24 mouse cellular contexts compared by ENCODE assay signal in genomic region chr17:50050456-50050855, GRCm38 (mm10).
DNase-seq lines count a peak whose midpoint lies in the region; ATAC-seq and TF ChIP-seq lines count a peak whose summit lies in the region.
"Had no signal": no experiment of that assay in that cellular context is flagged by ENCODE, and none has a peak within 500 bp of the region (broad histone marks: within the 10 kb centered on the region; RNA-seq: fewer than 3 reads in every experiment).

No protein-coding gene starts in this region.

- TF ChIP-seq POLR2A in bone marrow macrophage, adult 2 months (IDR thresholded peaks at IDR 0.05; ENCODE audit: borderline replicate concordance, low read depth, low read length) = no peak

- peak; percentile 44 for DNase-seq in lung, postnatal 36 days
- DNase-seq in lung, adult 18-20 months = no peak
- DNase-seq in midbrain, embryonic 11.5 days (ENCODE audit: low spot score, missing footprints) = no peak
- DNase-seq in left cerebral cortex, adult 9 months (ENCODE audit: low spot score in 2 of 2) = no peak
- no peak for DNase-seq in adrenal gland, adult 8-10 months
- DNase-seq: cerebellum, adult 2 months; cerebellum, postnatal 25 days; embryo, embryonic 11 days; gastrocnemius, postnatal 25 days; heart, postnatal 4 days; kidney, adult 18-20 months had no signal

- peaks cover 21% of the 10 kb centered on the region for H3K4me1 ChIP-seq in bone marrow macrophage, adult 2 months (ENCODE audit: control insufficient read depth, insufficient read depth, low read length)
- H3K4me1 ChIP-seq in midbrain, embryonic 11.5 days (ENCODE audit: control insufficient read depth, insufficient read depth, low read length) = no peaks in the 10 kb centered on the region

- H3K27ac ChIP-seq in bone marrow macrophage, adult 2 months (ENCODE audit: insufficient read depth, low read depth, low read length) = peak overlapping the region; percentile 2; the same call in 1 of the 2 replicates
- H3K27ac ChIP-seq in midbrain, embryonic 11.5 days (ENCODE audit: low read depth, low read length) = no peak overlapping the region
- H3K27ac ChIP-seq: forebrain, embryonic 15.5 days; heart, embryonic 15.5 days; hindbrain, embryonic 14.5 days; kidney, postnatal 0 days; limb, embryonic 10.5 days; midbrain, embryonic 15.5 days had no signal

- peak; percentile 85 for ATAC-seq in megakaryocyte, adult 5-6 weeks (ENCODE audit: poor library complexity, severe bottlenecking)
- ATAC-seq in midbrain, embryonic 11.5 days (ENCODE audit: low FRiP score) = no peak
- ATAC-seq: CD4-positive, CD25-positive, alpha-beta regulatory T cell, adult 4 months; forebrain, embryonic 15.5 days; inflammation-experienced regulatory T-cells, adult 6 months; lung, postnatal 0 days; midbrain, embryonic 15.5 days; Patski had no signal

- no peak overlapping the region for H3K4me3 ChIP-seq in bone marrow macrophage, adult 2 months (ENCODE audit: insufficient read depth, low read length)
- H3K4me3 ChIP-seq in midbrain, embryonic 11.5 days (ENCODE audit: low read depth, low read length) = no peak overlapping the region
- H3K4me3 ChIP-seq: forebrain, embryonic 15.5 days; heart, embryonic 15.5 days; limb, embryonic 10.5 days; megakaryocyte, embryonic 14.5 days; midbrain, embryonic 15.5 days had no signal

- H3K9ac ChIP-seq in midbrain, embryonic 11.5 days (ENCODE audit: low read length) = no peak overlapping the region
- H3K9ac ChIP-seq: forebrain, embryonic 15.5 days; heart, embryonic 15.5 days; hindbrain, embryonic 14.5 days; midbrain, embryonic 15.5 days had no signal

- H3K27me3 ChIP-seq in midbrain, embryonic 11.5 days (ENCODE audit: control insufficient read depth, insufficient read depth, low read length) = no peaks in the 10 kb centered on the region
- H3K27me3 ChIP-seq: forebrain, embryonic 15.5 days; heart, embryonic 15.5 days; midbrain, embryonic 15.5 days had no signal

- no peak for TF ChIP-seq CTCF in bone marrow macrophage, adult 2 months (IDR thresholded peaks at IDR 0.05; ENCODE audit: low read depth, low read length)

- no peak overlapping the region for H3K4me2 ChIP-seq in midbrain, embryonic 11.5 days
- H3K4me2 ChIP-seq: forebrain, embryonic 15.5 days; heart, embryonic 15.5 days; hindbrain, embryonic 14.5 days; midbrain, embryonic 15.5 days had no signal

- H3K9me3 ChIP-seq in midbrain, embryonic 11.5 days (ENCODE audit: control insufficient read depth, low read length) = no peaks in the 10 kb centered on the region
- H3K9me3 ChIP-seq: forebrain, embryonic 15.5 days; heart, embryonic 15.5 days; limb, embryonic 10.5 days; midbrain, embryonic 15.5 days had no signal

- 89% methylated on average over 9 of the region's 9 CpGs for WGBS in midbrain, embryonic 11.5 days

- H3K36me3 ChIP-seq in midbrain, embryonic 11.5 days (ENCODE audit: control insufficient read depth, insufficient read depth, low read length) = no peaks in the 10 kb centered on the region
- H3K36me3 ChIP-seq: forebrain, embryonic 15.5 days; limb, embryonic 10.5 days; midbrain, embryonic 15.5 days had no signal
